Mouse (Mus musculus) intestine, embryonic 16.5 days (tissue): ENCODE data around the gene Dnmt3b. TPM values are rescaled to one million over a fixed set of nuclear protein-coding genes. Genes with fewer than 3 reads are reported as not detected.
"Not testable (repeated sequence)": the region's sequence is repeated elsewhere in the genome, so short reads cannot be mapped to it uniquely, and the experiment has no call there.

Experiments used
- ATAC-seq: fragments of 200-750 bp; cut with Nextera tagmentation; 2 replicates; pipeline ENCODE4 v1.8.0; 2017; ENCODE audit warnings: moderate TSS enrichment, moderate library complexity
- H3K27ac ChIP-seq: fragments of 300-500 bp; sonication (generic); 2 replicates; pipeline ENCODE4 v1.5.1; 2014; ENCODE audit warnings: mild to moderate bottlenecking, low read length
- H3K27me3 ChIP-seq: fragments of 300-500 bp; sonication (generic); replicated peaks from 2 replicates; pipeline ENCODE4 v1.6.1; 2014; ENCODE audit warnings: low read length, control low read depth, mixed read lengths; ENCODE audit not compliant: control insufficient read depth, insufficient read depth
- H3K36me3 ChIP-seq: fragments of 300-500 bp; sonication (generic); 2 replicates; pipeline ENCODE4 v1.6.1; 2014; ENCODE audit warnings: low read length, control low read depth; ENCODE audit not compliant: control insufficient read depth, insufficient read depth
- H3K4me1 ChIP-seq: fragments of 300-500 bp; sonication (generic); 2 replicates; pipeline ENCODE4 v1.6.1; 2014; ENCODE audit warnings: low read length, control low read depth, mixed read lengths; ENCODE audit not compliant: control insufficient read depth, insufficient read depth
- H3K4me2 ChIP-seq: fragments of 300-500 bp; sonication (generic); 2 replicates; pipeline ENCODE4 v1.6.1; 2014; ENCODE audit warnings: low read depth, low read length, control low read depth
- H3K4me3 ChIP-seq: fragments of 300-500 bp; sonication (generic); 2 replicates; pipeline ENCODE4 v1.5.1; 2014; ENCODE audit warnings: mild to moderate bottlenecking, low read length
- H3K9ac ChIP-seq: fragments of 300-500 bp; sonication (generic); 2 replicates; pipeline ENCODE4 v1.6.1; 2014; ENCODE audit warnings: low read depth, low read length
- H3K9me3 ChIP-seq: fragments of 300-500 bp; sonication (generic); 2 replicates; pipeline ENCODE4 v1.6.1; 2016; ENCODE audit warnings: low read length, control low read depth; ENCODE audit not compliant: control insufficient read depth
- WGBS: fragments of 180-500 bp; shearing (Covaris S2); extraction: QIAGEN DNeasy Blood & Tissue Kit; methylation state at CpG from one replicate; pipeline ENCODE4 v1.1.7; 2014; 5-methylcytosine and 5-hydroxymethylcytosine counted together
- polyA plus RNA-seq: library from polyadenylated mRNA; unstranded; fragments of >200 nt; fragmentation: Nextera tagmentation; extraction: Ambion mirVana; gene quantifications from 2 replicates; pipeline ENCODE4 v1.2.1, GENCODE M21; 2015

The Dnmt3b gene
- polyA plus RNA-seq, 1 experiment from 2014 or later = 7.8 TPM

- H3K9ac ChIP-seq, H3K4me3 ChIP-seq, H3K9me3 ChIP-seq, H3K27me3 ChIP-seq, H3K4me1 ChIP-seq, H3K27ac ChIP-seq, H3K4me2 ChIP-seq, H3K36me3 ChIP-seq: not testable (repeated sequence)
- ATAC-seq = peak; percentile 69
- WGBS = 57% methylated on average over 6 of the region's 8 CpGs
Measured at GRCm38 (mm10) chr2:153657659-153658058, 8.4 kb downstream of the Dnmt3b start.

GRCm38 (mm10) chr2:153660616-153661015, 11.4 kb downstream of the Dnmt3b start:
- Histone ChIP-seq H3K9me3 (no peaks in the 10 kb centered on the region), H3K9ac (no peak overlapping the region), H3K4me2 (no peak overlapping the region), H3K36me3 (no peaks in the 10 kb centered on the region), H3K4me3 (no peak overlapping the region), H3K27ac (no peak overlapping the region), H3K27me3 (no peaks in the 10 kb centered on the region), H3K4me1 (no peaks in the 10 kb centered on the region; the same call in 1 of the 2 replicates)
- ATAC-seq = no peak
- WGBS = 41% methylated on average over 3 of the region's 3 CpGs

DNA sequence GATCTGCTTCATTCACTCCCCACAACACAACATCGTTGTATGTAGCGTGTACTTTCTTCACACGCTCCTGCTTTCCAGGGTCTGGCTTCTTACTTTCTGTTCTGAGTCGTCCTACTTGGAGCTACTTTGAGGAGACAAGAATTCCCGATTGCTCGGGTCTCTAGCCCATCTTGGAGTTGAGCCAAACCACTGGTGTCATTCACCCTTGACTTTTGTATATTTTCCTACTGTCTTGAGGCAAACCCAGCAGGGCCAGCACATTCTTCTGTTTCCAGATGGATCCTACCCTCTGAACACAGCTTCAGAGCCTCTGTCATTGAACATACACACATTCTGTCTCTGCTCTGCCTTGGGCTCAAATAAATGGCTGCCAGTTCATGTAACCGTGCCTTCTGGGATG, 16.2 kb downstream of the Dnmt3b start:
- H3K36me3 ChIP-seq = no peaks in the 10 kb centered on the region
- H3K27ac ChIP-seq = no peak overlapping the region
- H3K9me3 ChIP-seq = no peaks in the 10 kb centered on the region
- no peak overlapping the region for H3K4me3 ChIP-seq
- H3K4me1 ChIP-seq = no peaks in the 10 kb centered on the region
- H3K4me2 ChIP-seq = no peak overlapping the region
- ATAC-seq = no peak
- no peak overlapping the region for H3K9ac ChIP-seq
- 81% methylated on average over 7 of the region's 7 CpGs for WGBS
- no peaks in the 10 kb centered on the region for H3K27me3 ChIP-seq

DNA sequence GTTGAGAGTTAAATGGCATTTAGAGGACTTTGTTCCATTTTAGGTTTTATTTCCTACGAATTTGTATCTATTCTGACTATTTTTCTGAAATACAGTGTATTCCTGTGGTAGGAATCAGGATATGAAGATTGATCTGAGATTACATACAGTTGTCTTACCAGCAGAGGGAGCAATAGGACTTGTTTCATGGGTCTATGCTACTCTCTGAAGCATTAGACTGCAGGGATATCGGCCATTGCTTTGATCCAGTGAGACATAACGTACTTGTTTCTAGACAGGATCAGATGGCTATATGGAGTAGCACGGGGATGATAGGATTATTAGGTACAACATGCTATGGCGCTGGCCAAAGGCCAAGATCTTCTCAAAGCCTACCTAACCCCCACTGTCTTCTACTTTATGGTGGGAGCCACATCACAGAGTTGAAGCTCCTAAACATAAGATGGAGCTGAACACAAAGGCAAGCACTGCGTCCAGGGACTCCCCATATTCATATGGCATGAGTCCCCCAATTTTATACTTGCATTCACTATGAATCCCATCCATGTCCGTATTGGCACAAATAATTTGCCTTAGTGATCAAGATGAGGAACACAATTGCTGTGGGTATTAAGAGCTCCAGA, 19.6 kb downstream of the Dnmt3b start:
- WGBS = 72% methylated on average over 7 of the region's 7 CpGs
- Histone ChIP-seq H3K4me3 (no peak overlapping the region), H3K4me2 (no peak overlapping the region), H3K27me3 (no peaks in the 10 kb centered on the region), H3K27ac (no peak overlapping the region), H3K9me3 (no peaks in the 10 kb centered on the region), H3K4me1 (no peaks in the 10 kb centered on the region), H3K36me3 (no peaks in the 10 kb centered on the region), H3K9ac (no peak overlapping the region)
- ATAC-seq = peak; percentile 46

DNA sequence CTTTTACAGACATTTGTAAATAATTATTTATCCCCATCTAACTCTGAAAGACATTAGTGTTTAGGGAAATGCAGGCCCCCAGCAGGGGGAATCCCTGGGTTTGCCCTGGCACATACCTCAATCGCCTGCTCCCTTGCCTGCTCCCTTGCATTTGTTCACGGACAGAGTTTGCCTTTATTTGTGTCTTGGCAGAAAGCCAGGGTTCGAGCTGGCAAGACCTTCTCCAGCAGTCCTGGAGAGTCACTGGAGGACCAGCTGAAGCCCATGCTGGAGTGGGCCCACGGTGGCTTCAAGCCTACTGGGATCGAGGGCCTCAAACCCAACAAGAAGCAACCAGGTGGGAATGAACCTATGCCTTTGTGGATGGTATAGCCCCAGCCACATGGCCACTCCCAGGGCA, 20.9 kb downstream of the Dnmt3b start:
- Histone ChIP-seq H3K27me3 (no peaks in the 10 kb centered on the region), H3K4me1 (no peaks in the 10 kb centered on the region), H3K27ac (no peak overlapping the region), H3K4me2 (no peak overlapping the region), H3K4me3 (no peak overlapping the region), H3K9ac (no peak overlapping the region), H3K9me3 (no peaks in the 10 kb centered on the region), H3K36me3 (0 out of 2 replicates have a peak, but pooled peaks cover 3% of the 10 kb centered on the region)
- no peak for ATAC-seq
- WGBS = 69% methylated on average over 5 of the region's 5 CpGs

- Histone ChIP-seq H3K4me1 (no peaks in the 10 kb centered on the region), H3K4me3 (no peak overlapping the region), H3K27ac (no peak overlapping the region), H3K9me3 (no peaks in the 10 kb centered on the region), H3K4me2 (no peak overlapping the region), H3K36me3 (0 out of 2 replicates have a peak, but pooled peaks cover 4% of the 10 kb centered on the region), H3K27me3 (no peaks in the 10 kb centered on the region), H3K9ac (no peak overlapping the region)
- ATAC-seq = no peak
- 93% methylated on average over 2 of the region's 2 CpGs for WGBS
Measured at GRCm38 (mm10) chr2:153672619-153673018, 23.4 kb downstream of the Dnmt3b start.

- not testable (repeated sequence) for H3K27ac ChIP-seq, H3K4me2 ChIP-seq, H3K9me3 ChIP-seq, H3K4me1 ChIP-seq, H3K27me3 ChIP-seq, H3K36me3 ChIP-seq, H3K4me3 ChIP-seq, ATAC-seq, H3K9ac ChIP-seq
- 85% methylated on average over 1 of the region's 1 CpGs for WGBS
Measured at GRCm38 (mm10) chr2:153675364-153675763, 26.1 kb downstream of the Dnmt3b start.

DNA sequence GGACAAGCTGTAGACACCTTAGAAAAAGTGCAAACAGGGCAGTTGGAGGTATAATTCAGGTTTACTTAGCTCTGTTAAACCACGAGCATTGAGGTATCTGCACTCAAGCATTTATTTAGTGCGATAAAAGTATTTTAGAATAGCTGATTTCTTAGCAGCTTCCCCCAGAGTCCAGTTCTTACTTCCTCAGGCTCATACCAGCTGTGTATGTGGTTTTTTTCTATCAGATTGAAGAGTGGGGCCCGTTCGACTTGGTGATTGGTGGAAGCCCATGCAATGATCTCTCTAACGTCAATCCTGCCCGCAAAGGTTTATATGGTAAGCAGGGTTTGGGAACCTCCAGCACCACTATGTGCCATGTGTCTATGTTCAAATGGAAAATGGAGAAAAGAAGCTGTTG, 27.7 kb downstream of the Dnmt3b start:
- H3K4me1 ChIP-seq = no peaks in the 10 kb centered on the region
- H3K27ac ChIP-seq = no peak overlapping the region
- no peak overlapping the region for H3K9ac ChIP-seq
- WGBS = 91% methylated on average over 6 of the region's 6 CpGs
- 0 out of 2 replicates have a peak, but pooled peaks cover 8% of the 10 kb centered on the region for H3K36me3 ChIP-seq
- no peak overlapping the region for H3K4me3 ChIP-seq
- no peak overlapping the region for H3K4me2 ChIP-seq
- H3K9me3 ChIP-seq = no peaks in the 10 kb centered on the region
- ATAC-seq = no peak
- no peaks in the 10 kb centered on the region for H3K27me3 ChIP-seq

GRCm38 (mm10) chr2:153677550-153677949, 28.3 kb downstream of the Dnmt3b start:
- H3K4me2 ChIP-seq = no peak overlapping the region

GRCm38 (mm10) chr2:153679959-153680358, 30.7 kb downstream of the Dnmt3b start:
- Histone ChIP-seq H3K4me1 (no peaks in the 10 kb centered on the region), H3K27ac (no peak overlapping the region), H3K9me3 (no peaks in the 10 kb centered on the region), H3K4me3 (no peak overlapping the region), H3K27me3 (no peaks in the 10 kb centered on the region), H3K4me2 (no peak overlapping the region), H3K36me3 (0 out of 2 replicates have a peak, but pooled peaks cover 5% of the 10 kb centered on the region), H3K9ac (no peak overlapping the region)
- ATAC-seq = no peak
- 89% methylated on average over 1 of the region's 1 CpGs for WGBS

More at GRCm38 (mm10) chr2:153677550-153677949, 28.3 kb downstream of the Dnmt3b start:
- Histone ChIP-seq H3K4me1 (no peaks in the 10 kb centered on the region), H3K9ac (no peak overlapping the region), H3K9me3 (no peaks in the 10 kb centered on the region), H3K36me3 (0 out of 2 replicates have a peak, but pooled peaks cover 8% of the 10 kb centered on the region), H3K4me3 (no peak overlapping the region), H3K27ac (no peak overlapping the region), H3K27me3 (no peaks in the 10 kb centered on the region)
- 77% methylated on average over 7 of the region's 7 CpGs for WGBS
- 0 out of 2 replicates have a peak, but pooled peaks have one; percentile 50 for ATAC-seq
